Mouse (Mus musculus) telencephalon, adult 2 months (tissue): ENCODE results near the gene Cyth3.

Experiments
- DNase-seq: peaks from one replicate; pipeline ENCODE4 v3.0.0-alpha.2; 2011; ENCODE audit warnings: low read depth, low spot score

Cyth3 gene

DNA sequence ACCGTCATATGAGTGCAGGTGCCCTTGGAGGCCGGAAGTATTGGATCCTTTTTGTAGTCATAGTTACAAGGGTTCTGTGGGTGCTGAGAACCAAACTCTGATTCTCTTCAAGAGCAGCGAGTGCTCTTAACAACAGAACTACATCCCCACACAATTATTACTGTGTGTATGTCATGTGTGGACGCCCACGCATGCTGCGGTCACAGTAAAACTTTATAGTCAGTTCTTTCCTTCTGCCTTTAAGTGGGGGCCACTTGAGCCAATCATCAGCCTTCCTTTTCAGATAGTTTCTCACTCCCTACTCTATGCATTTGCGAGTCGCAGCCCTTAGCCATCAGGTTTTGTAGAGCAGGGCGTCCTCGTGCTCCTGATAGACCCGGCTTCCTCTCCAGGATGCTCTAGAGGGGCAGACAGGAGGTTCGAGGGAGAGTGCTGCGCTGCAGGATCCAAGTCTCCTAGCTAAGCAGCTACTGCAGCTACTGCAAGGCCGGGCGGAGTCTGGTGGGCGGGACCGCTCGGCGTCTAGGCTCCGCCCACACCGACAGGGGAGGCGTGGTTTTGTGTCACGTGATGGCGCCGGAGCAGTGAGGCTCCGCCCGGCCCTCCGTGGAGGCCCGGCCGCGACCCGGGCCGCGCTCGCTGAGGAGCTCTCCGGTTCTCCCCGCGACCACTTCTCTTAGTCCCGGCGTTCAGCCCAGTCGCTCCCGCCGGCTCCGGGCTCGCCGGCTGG lies at the start of gene Cyth3:
Gene Cyth3 (plus strand): TSS at position 555 of the 730 bp plus-strand sequence.
- peak; percentile 86 for DNase-seq

DNA sequence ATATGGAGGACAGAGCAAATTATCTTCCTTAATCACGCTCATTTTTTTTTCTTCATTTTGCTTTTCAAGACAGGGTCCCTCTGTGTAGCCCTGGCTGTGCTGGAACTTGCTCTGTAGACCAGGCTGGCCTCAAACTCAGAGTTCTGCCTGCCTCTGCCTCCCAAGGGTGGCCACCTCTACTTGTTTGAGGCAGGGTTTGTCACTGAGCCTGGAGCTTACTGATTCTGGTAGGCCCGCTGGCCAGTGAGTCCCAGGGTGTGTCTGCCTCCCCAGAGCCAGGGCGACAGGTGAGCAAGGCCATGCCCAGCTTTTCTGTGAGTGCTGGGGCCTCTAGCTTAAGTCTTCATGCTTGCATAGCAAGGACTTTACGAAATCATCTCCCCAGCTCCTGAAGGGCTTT lies 49.2 kb upstream of the Cyth3 start:
- DNase-seq, result no peak

DNA sequence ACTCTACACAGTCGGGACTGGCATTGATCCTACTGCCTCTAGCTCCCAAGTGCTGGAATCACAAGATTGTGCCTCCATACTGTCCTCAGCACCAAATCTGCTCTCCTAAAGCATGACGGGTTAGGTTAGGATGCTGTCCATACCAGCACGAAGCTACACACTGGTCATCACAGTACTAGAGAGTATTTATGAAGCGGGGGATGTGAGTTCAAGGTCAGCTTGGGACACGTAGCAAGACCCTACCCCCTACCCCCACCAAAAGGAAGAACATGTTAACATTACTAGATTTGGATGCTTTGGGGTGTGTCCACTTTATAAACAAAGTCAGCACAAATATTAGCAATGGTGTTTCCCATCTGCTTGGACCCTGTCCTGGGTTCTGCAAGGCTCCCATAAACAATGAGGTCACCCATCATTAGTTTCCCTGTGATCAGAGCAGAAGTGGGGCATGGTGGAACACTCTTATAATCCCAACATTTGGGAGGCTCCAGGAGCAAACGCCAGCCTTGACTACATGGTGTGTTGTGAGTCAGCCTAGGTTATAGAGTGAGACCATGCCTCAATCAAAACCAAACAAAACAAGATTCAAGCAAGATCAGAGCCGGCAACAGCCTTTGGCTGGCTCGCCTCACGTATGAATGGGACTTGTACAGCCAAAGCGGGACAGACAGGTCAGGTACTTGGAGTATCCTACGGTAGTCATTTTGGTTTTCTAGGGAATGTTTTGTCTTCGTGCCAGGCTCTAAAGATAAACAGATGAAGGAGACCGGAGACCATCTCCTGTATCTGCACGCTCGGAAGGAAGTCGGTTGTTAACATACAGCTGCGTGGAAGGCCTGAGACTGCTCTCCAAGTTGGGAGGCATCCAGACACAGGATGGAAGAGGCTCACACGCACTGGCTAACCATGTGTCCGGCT lies 47.7 kb upstream of the Cyth3 start:
- DNase-seq, result no peak

DNA sequence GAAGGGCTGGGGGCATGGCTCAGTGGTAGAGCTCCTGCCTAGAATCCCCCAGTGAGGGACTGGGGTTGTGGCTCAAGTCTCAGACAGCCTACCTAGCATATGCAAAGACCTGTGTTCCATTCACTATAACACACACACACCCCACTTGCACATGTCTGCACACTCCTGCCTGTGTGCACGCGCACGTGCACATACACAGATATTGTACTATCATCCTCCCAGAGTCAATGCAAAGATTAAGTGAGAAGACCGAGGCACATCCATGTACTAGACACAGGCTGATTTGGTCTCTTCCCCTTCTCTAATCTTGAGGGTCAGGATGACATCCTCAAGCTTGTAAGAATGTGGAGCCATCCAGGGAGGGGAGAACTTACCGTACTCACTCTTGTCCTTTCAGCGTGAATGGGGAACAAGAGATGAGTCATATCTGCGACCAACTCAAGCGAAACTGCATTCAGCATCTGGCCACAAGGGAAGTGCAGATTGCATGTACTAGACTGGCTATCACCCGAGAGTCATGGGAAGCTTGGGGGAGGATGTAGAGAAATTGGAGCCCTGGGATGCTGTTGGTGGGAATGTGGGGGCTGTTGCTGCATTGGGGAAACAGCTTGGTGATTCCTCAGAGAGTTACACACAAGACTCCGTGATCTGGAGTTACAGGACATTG lies 42.6 kb upstream of the Cyth3 start:
- peak; percentile 44 for DNase-seq

DNA sequence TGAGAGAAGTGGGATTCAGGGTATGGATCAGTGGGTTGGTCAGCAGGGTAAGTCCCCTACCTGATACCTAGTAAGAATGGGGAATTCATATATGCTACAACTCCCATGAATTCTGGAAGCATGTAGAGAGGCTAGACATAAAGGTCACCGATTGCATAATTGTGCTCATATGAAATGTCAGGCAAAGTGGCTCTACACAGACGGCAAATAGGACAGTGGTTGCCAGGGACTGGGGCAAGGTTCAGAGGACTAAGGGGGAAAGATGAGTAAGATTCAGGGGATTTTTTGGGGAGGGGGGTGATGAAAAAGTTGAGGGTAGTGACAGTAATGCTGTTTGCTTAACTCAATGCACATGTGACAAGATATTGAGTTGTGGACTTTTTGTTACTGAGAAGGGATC lies 41.3 kb upstream of the Cyth3 start:
- no peak for DNase-seq

DNA sequence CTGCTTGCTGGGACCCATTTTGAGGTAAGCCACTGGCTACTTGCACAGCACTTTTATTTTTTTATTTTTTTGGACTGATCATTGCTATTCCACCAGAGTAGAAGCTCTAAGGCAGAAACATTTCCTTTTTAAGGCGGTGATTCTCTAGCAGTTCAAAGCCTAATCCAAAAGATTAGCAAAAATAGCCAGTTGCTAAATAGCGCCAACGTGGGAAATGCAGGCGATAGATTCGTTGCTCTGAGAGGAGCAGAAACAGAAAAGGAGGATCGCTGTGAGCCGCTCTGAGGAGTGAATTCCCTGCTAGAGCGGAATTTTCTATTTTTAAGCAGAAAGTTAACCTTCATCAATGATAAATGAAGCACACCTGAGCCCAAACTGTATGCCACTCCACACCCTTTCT lies 40.4 kb upstream of the Cyth3 start:
- peak; percentile 50 for DNase-seq

DNA sequence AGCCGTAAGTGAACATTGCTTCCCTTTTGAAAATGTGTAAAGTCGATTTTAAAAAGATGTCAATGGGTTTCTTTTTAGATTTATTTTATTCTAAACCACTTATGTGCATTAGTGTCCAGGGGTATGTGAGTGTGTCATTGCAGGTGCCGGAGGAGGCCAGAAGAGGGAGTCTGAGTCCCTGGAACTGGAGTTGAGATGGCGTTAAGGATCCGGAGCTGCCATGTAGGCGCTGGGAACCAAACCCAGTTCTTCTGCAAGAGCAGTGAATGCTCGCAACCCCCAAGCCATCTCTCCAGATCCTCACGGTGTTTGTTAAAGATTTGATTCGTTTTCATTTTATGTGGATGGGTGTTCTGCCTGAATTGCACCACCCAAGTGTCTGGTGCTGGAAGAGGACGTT lies 39.2 kb upstream of the Cyth3 start:
- no peak for DNase-seq

DNA sequence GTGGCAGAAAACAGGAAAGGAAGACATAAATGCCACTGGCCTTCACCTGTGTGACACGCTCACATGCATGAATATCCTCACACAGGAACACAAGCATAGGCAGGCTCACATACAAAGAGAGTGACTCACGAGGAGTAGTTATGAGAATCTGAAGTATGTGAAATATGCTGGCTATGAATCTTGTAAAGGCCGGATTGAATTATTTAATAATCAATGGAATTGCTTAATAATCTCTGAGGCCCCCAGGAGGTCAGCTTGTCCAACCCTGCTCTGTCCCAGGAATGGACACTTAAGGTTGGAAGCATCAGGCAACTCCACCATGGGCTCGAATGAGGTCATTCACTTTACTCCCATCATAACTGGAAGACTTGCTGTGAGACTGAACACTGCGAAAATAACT lies 37.3 kb upstream of the Cyth3 start:
- DNase-seq, result no peak

DNA sequence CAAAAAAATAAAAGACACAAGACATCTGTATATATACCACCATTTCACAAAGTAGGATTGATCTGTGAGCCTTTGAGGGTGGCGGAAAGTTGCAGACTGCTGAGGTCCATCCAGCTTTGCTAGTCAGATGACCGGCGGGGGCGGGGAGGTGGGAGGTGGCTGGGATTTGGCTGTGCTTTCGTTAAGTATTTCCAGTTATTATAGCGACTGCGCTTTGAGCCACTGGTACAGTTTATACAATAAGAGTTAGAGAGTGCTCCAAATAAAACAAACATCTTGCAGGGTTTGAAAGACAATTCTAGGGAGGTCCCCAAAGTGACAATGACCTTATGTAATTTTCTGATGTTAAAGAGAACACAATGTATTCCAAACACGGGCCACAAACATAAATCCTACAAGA lies 35.9 kb upstream of the Cyth3 start:
- no peak for DNase-seq

DNA sequence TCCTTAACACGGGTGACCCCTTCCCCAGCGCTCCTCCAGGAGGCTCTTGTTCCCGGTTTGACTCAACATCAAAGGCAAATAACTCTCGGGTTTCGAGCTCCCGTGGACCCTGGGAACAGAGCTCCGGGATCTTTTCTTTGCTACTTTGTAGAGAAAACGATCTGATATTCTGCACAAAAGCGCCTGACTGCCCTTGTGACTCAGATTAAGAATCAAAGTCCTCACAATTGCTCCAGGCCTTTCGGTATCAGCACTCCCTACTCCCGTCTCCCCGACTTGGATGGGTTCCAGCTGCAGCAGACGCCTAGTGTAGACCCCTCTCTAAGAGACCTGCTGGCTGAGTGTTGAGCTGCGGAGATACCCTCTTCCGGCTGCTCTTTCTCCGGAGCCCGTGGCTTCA lies 33.1 kb upstream of the Cyth3 start:
- DNase-seq, result no peak

DNA sequence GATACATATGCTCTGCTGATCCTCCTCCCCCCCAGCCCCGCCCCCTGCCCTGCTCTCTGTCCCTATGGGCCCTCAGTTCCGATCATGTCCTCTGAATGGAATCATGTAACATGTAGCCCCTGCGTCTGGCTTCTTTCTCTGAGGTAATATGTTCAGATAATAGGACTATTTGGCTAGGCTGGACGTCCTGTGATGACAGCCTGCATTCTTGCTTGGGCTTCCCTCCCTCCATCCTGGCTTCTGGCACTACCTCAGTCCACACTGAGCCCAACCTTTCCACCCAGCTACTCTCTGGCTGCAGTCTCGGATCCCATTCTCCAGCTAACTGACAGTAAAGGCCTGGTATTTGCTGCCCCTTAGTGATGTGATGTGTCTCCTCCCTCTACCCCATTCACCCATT lies 29.3 kb upstream of the Cyth3 start:
- no peak for DNase-seq

DNA sequence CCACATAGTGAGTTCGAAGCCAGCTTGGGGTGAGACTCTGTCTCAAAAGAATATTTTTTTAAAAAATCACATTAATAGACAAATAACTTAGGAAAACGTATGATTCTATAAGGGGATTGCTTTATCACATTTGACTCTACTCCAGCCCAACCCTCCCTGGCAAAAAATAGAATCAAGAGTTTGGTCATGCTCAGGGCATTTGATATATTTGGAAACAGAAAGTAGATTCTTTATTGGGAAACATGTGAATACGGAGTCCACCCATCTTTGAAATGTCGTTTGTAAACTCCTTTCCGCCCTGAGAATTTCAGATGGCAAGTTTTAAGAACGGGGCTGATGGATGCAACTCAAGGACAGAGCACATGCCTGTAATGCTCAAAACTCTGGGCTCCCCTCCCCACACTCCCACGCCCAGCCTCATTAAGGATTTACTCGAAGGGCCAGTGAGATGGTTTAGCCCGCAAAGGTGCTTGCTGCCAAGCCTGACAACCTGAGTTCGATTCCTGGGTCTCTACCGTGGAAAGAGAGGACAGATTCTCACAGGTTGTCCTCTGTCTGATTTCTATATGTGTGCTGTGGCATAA lies 28.6 kb upstream of the Cyth3 start:
- DNase-seq, result no peak

DNA sequence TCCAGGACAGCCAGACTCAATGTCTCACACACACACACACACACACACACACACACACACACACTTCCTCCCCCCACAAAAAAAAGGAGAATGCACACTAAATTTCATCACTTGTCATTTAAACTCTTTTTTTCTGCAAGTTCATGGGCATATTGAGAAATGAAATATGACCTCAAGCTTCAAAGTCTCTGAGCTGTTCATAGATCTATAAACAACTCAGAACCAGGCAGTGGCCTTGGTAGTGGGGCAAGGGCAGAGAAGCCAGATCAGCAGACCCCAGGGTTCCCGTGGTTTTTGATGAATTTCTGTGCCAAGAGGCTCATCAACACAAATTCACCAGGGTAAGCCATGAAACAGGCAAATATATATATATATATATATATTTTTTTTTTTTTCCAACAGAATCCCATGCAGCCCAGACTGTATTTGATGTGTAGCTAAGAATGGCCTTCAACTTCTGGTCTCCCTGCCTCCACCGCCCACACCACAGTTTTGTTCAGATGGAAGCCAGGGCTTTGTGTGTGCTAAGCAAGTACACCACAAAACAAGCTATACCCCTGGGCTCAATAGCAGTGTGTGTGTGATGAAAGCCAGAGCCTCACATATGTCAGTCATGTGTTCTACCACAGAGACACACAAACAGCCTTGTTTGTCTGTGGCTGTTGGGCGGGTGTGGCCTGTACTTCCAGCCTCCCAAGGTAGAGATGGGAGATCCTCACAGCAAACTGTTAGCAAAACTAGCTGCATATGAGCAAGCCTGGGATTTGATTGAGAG lies 27.8 kb upstream of the Cyth3 start:
- no peak for DNase-seq

DNA sequence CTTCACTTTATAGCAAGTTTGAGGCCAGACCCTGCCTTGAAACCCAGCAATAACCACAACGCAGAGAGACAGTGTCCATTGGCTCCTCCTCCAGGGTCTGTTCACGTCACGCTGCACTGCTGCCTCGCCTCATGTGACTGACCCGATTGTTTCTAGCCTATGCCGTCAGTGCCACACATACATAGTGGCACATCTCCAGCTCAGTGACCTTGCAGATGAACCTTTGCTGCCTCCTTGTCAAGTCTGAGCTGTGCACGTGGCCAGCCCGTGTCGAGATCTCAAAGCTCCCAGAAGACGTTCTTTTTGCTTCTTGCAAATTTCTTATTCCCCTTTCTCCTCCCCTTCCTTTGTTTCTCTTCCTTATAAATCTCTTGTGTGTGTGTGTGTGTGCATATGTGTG lies 20.2 kb upstream of the Cyth3 start:
- DNase-seq, result no peak

DNA sequence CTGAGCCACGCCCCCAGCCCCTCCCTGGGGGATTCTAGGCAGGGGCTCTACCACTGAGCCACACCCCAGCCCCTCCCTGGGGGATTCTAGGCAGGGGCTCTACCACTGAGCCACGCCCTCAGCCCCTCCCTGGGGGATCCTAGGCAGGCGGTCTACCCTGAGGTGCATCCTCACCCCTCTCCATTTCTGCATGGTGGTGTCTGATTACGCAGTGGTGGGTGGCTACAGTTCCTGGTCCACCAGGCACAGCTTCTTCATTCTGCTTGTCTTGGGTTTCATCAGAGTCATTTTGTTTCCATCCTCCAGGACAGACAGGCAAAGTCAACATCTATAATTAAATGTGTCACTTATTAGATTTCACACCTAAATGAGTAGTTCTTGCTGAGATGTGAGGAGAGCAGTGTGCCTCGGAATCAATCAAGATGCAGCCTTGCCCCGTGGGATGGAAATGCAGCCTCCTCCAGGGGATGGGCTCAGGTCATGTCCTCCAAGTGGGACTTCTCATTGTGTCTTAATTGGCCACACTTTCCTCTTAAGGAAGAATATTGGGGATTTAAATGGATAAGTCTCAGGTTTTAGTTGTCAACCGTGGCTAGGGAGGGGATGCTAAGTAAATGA lies 18.0 kb upstream of the Cyth3 start:
- DNase-seq, result no peak

DNA sequence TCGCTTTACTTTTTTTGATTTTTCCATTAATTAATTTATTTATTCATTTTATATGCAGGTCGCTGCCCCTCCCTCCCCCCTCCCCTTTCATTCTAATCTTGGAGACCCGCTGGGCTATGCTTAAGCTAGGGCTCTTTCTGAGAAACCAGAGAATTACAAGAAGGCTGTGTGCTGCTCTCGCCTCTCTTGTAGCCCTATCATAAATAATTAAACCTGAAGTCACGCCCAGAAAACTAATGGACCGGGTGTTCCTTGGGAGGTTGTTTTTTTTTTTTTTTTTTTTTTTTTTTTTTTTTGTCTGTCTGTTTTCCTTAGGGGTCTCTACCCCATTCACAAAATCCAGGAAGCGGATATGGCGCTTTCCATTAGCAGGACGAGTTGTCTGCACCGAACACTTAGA lies 15.5 kb upstream of the Cyth3 start:
- no peak for DNase-seq

DNA sequence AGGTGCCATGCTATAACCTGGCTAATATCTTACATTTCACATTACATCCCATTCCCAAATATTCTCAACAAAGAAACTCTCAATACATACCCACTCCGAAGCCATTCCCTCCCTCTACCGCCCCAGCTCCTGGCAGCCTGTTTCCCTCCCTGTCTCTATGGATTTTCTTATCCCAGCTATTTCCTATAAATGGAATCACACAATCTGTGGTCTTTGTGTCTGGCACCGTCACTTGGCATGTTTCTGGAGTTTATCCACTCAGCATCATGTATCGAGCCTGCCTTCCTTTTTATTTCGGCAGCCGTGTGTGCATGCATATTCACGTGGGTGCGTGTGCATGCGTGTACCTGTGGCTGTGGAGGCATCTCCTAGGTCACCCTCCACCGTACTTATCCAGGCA lies 14.1 kb upstream of the Cyth3 start:
- DNase-seq, result peak; percentile 69

DNA sequence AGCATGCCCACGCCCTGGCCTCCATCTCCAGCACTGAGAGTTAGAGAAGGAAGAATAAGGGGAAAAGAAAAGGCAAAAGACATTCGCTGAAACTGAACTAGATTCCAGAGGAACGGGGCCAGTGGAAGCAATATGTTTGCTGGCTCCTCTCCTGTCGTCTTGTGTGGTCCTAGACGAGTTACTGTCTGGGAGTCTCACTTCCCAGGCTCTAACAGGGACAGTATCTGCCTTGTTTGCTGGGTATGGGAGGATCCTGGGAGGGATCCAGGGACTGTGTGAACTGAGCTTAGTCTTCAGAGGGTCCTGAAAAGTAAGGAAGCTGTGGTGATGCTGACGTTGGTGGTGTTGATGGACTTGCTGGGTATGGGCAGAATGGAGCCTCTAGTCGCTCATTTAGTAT lies 10.3 kb upstream of the Cyth3 start:
- no peak for DNase-seq

DNA sequence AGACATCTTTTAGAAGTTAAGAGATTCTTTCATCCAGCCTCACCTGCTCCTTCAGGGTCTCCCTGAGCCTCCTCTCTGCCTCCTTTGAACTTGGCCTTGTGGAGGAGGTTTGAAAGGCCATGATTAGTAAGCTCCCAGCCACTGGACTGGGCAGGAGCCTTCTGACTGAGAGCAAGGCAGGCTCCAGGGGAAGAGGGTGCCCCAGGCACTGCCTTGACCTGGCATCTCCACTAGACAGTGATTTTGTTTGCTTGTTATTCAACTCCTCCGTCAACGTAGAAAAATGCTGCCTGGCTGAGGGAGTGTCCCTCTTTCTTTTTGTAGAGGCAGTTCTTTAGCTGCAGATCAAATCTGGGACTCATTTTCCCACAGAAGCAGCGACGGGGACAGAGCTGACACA lies 9.0 kb upstream of the Cyth3 start:
- DNase-seq, result no peak

DNA sequence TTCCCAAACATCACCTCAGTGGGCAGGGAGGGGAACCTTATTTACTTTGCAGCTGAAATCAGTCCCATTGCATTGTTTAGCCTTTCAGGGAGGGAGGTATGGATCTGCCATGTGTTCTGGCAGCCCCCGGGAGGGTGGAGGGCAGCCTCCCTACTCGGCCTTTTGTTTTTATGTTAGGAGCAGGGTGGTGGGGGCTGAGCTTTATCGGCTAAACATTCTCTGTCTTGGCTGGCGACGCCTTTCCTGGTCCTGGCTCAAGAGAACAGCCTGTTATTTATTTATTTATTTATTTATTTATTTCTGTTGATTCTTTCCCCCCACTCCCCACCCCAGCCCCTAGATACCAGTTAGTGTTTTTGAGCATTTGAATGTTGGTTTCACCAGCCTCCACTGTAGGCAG lies 7.7 kb upstream of the Cyth3 start:
- no peak for DNase-seq

DNA sequence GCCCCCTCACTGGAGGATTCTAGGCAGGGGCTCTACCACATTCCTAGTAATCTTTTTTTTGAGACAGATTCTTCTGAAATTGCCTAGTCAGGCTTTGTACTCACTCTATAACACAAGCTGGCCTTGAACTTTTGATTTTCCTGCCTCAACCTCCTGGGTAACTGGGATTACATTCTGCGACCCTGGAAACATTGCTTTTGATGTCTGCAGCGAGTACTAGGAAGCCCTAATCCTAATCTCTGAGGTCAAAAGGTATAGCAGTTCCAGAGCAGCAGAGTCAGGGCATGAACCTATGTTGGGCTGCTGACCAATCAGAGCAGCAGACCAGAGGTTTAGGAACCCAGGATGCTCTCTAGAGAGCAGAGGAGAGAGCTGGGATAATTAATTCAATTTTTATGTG lies 6.9 kb upstream of the Cyth3 start:
- DNase-seq, result no peak
